Mouse (Mus musculus): ENCODE data around the gene Zfp791. TPM values are rescaled to one million over a fixed set of nuclear protein-coding genes. Genes with fewer than 3 reads are reported as not detected.
A peak's percentile ranks its signal among the peaks of the same experiment; 100 is the strongest.
"Not testable (repeated sequence)": the region's sequence is repeated elsewhere in the genome, so short reads cannot be mapped to it uniquely, and the experiment has no call there.

The Zfp791 gene
- 2.3 and 3.2 TPM in 2 replicates for polyA plus RNA-seq (2016; fragmentation: Nextera tagmentation; extraction: Ambion mirVana)

GRCm38 (mm10) chr8:85122995-85123394 is at the start of gene Zfp791:
TSS of gene Zfp791 (minus strand) at chr8:85123095.
- peaks cover 7% of the 10 kb centered on the region; the same call in 1 of the 2 replicates for H3K4me1 ChIP-seq
- no peak within 1 kb of the TSS for H3K9ac ChIP-seq
- no peak within 1 kb of the TSS for H3K4me2 ChIP-seq (replicated peaks)
- no peak within 1 kb of the TSS for H3K4me3 ChIP-seq
- H3K36me3 ChIP-seq: no peaks in the 10 kb centered on the region
- no peaks in the 10 kb centered on the region for H3K27me3 ChIP-seq
- 70% methylated on average over 3 of the region's 3 CpGs for WGBS
- no peak for ATAC-seq (ENCODE audit: insufficient number of reproducible peaks, insufficient read depth, low FRiP score, low TSS enrichment)
- no peaks in the 10 kb centered on the region for H3K9me3 ChIP-seq
- H3K27ac ChIP-seq: no peak within 1 kb of the TSS

- no peaks in the 10 kb centered on the region for H3K27me3 ChIP-seq
- no peak overlapping the region for H3K9ac ChIP-seq
- ATAC-seq (ENCODE audit: insufficient number of reproducible peaks, insufficient read depth, low FRiP score, low TSS enrichment): no peak
- H3K27ac ChIP-seq: no peak overlapping the region
- H3K4me1 ChIP-seq: no peaks in the 10 kb centered on the region
- H3K4me2 ChIP-seq (replicated peaks): no peak overlapping the region
- 26% methylated on average over 14 of the region's 14 CpGs for WGBS
- no peak overlapping the region for H3K4me3 ChIP-seq
- H3K9me3 ChIP-seq: no peaks in the 10 kb centered on the region
- no peaks in the 10 kb centered on the region for H3K36me3 ChIP-seq
Observed at GRCm38 (mm10) chr8:85171291-85171690, 48.4 kb upstream of the Zfp791 start.

GRCm38 (mm10) chr8:85151624-85152023 is 28.7 kb upstream of the Zfp791 start, which contains the start of gene Cks1brt:
TSS of gene Cks1brt (plus strand) at chr8:85151924.
- WGBS: 79% methylated on average over 3 of the region's 3 CpGs
- H3K27ac ChIP-seq: no peak within 1 kb of the TSS
- H3K4me3 ChIP-seq: no peak within 1 kb of the TSS
- ATAC-seq (ENCODE audit: insufficient number of reproducible peaks, insufficient read depth, low FRiP score, low TSS enrichment): no peak
- H3K27me3 ChIP-seq: no peaks in the 10 kb centered on the region
- no peaks in the 10 kb centered on the region for H3K4me1 ChIP-seq
- H3K36me3 ChIP-seq: no peaks in the 10 kb centered on the region
- peaks cover 27% of the 10 kb centered on the region for H3K9me3 ChIP-seq
- no peak within 1 kb of the TSS for H3K4me2 ChIP-seq (replicated peaks)
- no peak within 1 kb of the TSS for H3K9ac ChIP-seq

GRCm38 (mm10) chr8:85142516-85142915 is 19.6 kb upstream of the Zfp791 start:
- Histone ChIP-seq H3K4me3 (no peak overlapping the region), H3K9me3 (no peaks in the 10 kb centered on the region), H3K27ac (no peak overlapping the region), H3K36me3 (no peaks in the 10 kb centered on the region), H3K9ac (no peak overlapping the region), H3K27me3 (no peaks in the 10 kb centered on the region), H3K4me1 (no peaks in the 10 kb centered on the region), H3K4me2 (replicated peaks) (no peak overlapping the region)
- no peak for ATAC-seq (ENCODE audit: insufficient number of reproducible peaks, insufficient read depth, low FRiP score, low TSS enrichment)
- 94% methylated on average over 4 of the region's 4 CpGs for WGBS

- not testable (repeated sequence) for H3K36me3 ChIP-seq; H3K27ac ChIP-seq; H3K4me3 ChIP-seq; H3K9me3 ChIP-seq; H3K9ac ChIP-seq; ATAC-seq (ENCODE audit: insufficient number of reproducible peaks, insufficient read depth, low FRiP score, low TSS enrichment); H3K4me2 ChIP-seq (replicated peaks); H3K27me3 ChIP-seq; H3K4me1 ChIP-seq
- WGBS: 92% methylated on average over 2 of the region's 2 CpGs
Observed at GRCm38 (mm10) chr8:85135690-85136089, 12.8 kb upstream of the Zfp791 start.

- H3K4me2 ChIP-seq (replicated peaks): no peak overlapping the region
- H3K4me3 ChIP-seq: no peak overlapping the region
- WGBS: 89% methylated on average over 1 of the region's 1 CpGs
- no peak overlapping the region for H3K9ac ChIP-seq
- H3K27me3 ChIP-seq: peaks cover 7% of the 10 kb centered on the region; the same call in 1 of the 2 replicates
- no peaks in the 10 kb centered on the region for H3K36me3 ChIP-seq
- H3K9me3 ChIP-seq: 0 out of 2 replicates have a peak, but pooled peaks cover 2% of the 10 kb centered on the region
- H3K27ac ChIP-seq: no peak overlapping the region
- no peaks in the 10 kb centered on the region for H3K4me1 ChIP-seq
- no peak for ATAC-seq (ENCODE audit: insufficient number of reproducible peaks, insufficient read depth, low FRiP score, low TSS enrichment)
Observed at GRCm38 (mm10) chr8:85132335-85132734, 9.4 kb upstream of the Zfp791 start.

- Histone ChIP-seq H3K36me3 (no peaks in the 10 kb centered on the region), H3K4me2 (replicated peaks) (no peak overlapping the region), H3K27me3 (no peaks in the 10 kb centered on the region), H3K9me3 (no peaks in the 10 kb centered on the region), H3K4me3 (no peak overlapping the region), H3K9ac (no peak overlapping the region), H3K27ac (no peak overlapping the region), H3K4me1 (peaks cover 4% of the 10 kb centered on the region; the same call in 1 of the 2 replicates)
- ATAC-seq (ENCODE audit: insufficient number of reproducible peaks, insufficient read depth, low FRiP score, low TSS enrichment): no peak
- WGBS: 89% methylated on average over 8 of the region's 8 CpGs
Observed at GRCm38 (mm10) chr8:85123691-85124090, 796 bp upstream of the Zfp791 start.

- not testable (repeated sequence) for H3K27me3 ChIP-seq; H3K27ac ChIP-seq; H3K36me3 ChIP-seq; H3K4me3 ChIP-seq; H3K9me3 ChIP-seq; ATAC-seq (ENCODE audit: insufficient number of reproducible peaks, insufficient read depth, low FRiP score, low TSS enrichment); H3K4me2 ChIP-seq (replicated peaks); H3K4me1 ChIP-seq; H3K9ac ChIP-seq
- 85% methylated on average over 5 of the region's 5 CpGs for WGBS
Observed at GRCm38 (mm10) chr8:85120251-85120650, 2.6 kb downstream of the Zfp791 start.

- peak; percentile 89 for ATAC-seq (ENCODE audit: insufficient number of reproducible peaks, insufficient read depth, low FRiP score, low TSS enrichment)
- no peaks in the 10 kb centered on the region for H3K9me3 ChIP-seq
- H3K36me3 ChIP-seq: no peaks in the 10 kb centered on the region
- H3K9ac ChIP-seq: peak overlapping the region; percentile 53
- no peaks in the 10 kb centered on the region for H3K27me3 ChIP-seq
- peak overlapping the region; percentile 60 for H3K4me3 ChIP-seq
- peaks cover 7% of the 10 kb centered on the region; the same call in 1 of the 2 replicates for H3K4me1 ChIP-seq
- H3K27ac ChIP-seq: peak overlapping the region; percentile 52
- peak overlapping the region; percentile 70 for H3K4me2 ChIP-seq (replicated peaks)
- WGBS: 7% methylated on average over 37 of the region's 37 CpGs
Observed at GRCm38 (mm10) chr8:85119052-85119981, 3.6 kb downstream of the Zfp791 start.

GRCm38 (mm10) chr8:85116984-85117383 is 5.9 kb downstream of the Zfp791 start:
- no peak overlapping the region for H3K4me3 ChIP-seq
- H3K27ac ChIP-seq: no peak overlapping the region
- H3K36me3 ChIP-seq: peaks cover 5% of the 10 kb centered on the region
- H3K9ac ChIP-seq: no peak overlapping the region
- peaks cover 7% of the 10 kb centered on the region; the same call in 1 of the 2 replicates for H3K4me1 ChIP-seq
- H3K4me2 ChIP-seq (replicated peaks): no peak overlapping the region
- no peaks in the 10 kb centered on the region for H3K27me3 ChIP-seq
- 90% methylated on average over 7 of the region's 7 CpGs for WGBS
- no peak for ATAC-seq (ENCODE audit: insufficient number of reproducible peaks, insufficient read depth, low FRiP score, low TSS enrichment)
- no peaks in the 10 kb centered on the region for H3K9me3 ChIP-seq

GRCm38 (mm10) chr8:85115501-85115900 is 7.4 kb downstream of the Zfp791 start:
- Histone ChIP-seq H3K9ac (no peak overlapping the region), H3K27me3 (no peaks in the 10 kb centered on the region), H3K9me3 (no peaks in the 10 kb centered on the region), H3K4me1 (peaks cover 7% of the 10 kb centered on the region; the same call in 1 of the 2 replicates), H3K4me3 (no peak overlapping the region), H3K36me3 (peaks cover 18% of the 10 kb centered on the region), H3K27ac (no peak overlapping the region), H3K4me2 (replicated peaks) (no peak overlapping the region)
- ATAC-seq (ENCODE audit: insufficient number of reproducible peaks, insufficient read depth, low FRiP score, low TSS enrichment): no peak
- WGBS: 81% methylated on average over 4 of the region's 4 CpGs

GRCm38 (mm10) chr8:85113241-85113640 is 9.7 kb downstream of the Zfp791 start:
- no peak overlapping the region for H3K4me2 ChIP-seq (replicated peaks)
- H3K36me3 ChIP-seq: peaks cover 31% of the 10 kb centered on the region
- 93% methylated on average over 10 of the region's 10 CpGs for WGBS
- H3K9ac ChIP-seq: no peak overlapping the region
- H3K27ac ChIP-seq: no peak overlapping the region
- no peaks in the 10 kb centered on the region for H3K9me3 ChIP-seq
- H3K4me3 ChIP-seq: no peak overlapping the region
- no peak for ATAC-seq (ENCODE audit: insufficient number of reproducible peaks, insufficient read depth, low FRiP score, low TSS enrichment)
- H3K27me3 ChIP-seq: no peaks in the 10 kb centered on the region
- no peaks in the 10 kb centered on the region for H3K4me1 ChIP-seq

Measured in embryonic facial prominence, embryonic 12.5 days (tissue).